Mouse (Mus musculus) thymus, postnatal 36 days (tissue): ENCODE measurements around the gene Npas1.

Source experiments
- DNase-seq, 2 experiments: peaks; one replicate each; pipeline ENCODE4 v3.0.0; 2022; ENCODE audit warnings: mixed read lengths in 2 of 2

Npas1 gene

DNA sequence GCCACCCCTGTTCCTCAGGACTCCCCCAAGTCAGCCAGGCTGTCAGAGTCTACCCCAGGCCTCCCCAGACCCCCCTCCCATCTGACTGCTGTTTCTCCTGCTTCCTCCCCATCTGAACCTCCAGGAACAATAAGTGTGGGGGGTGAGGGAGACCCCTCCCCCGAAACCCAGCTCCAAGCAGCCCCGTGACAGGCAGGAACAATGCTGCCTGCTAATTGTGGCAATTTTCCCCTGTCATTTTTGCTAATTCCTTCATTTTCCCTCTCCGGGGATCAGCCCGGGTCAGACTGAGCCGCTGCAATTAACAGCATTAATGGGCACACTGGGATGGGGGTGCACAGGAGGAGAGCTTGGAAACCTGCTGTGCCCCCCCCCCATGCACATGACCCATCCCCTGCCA is 9.4 kb downstream of the Npas1 start:
- DNase-seq: no peak

- DNase-seq: no peak
These were observed 11.0 kb downstream of the Npas1 start for GRCm38 (mm10) chr7:16466565-16466964.

DNA sequence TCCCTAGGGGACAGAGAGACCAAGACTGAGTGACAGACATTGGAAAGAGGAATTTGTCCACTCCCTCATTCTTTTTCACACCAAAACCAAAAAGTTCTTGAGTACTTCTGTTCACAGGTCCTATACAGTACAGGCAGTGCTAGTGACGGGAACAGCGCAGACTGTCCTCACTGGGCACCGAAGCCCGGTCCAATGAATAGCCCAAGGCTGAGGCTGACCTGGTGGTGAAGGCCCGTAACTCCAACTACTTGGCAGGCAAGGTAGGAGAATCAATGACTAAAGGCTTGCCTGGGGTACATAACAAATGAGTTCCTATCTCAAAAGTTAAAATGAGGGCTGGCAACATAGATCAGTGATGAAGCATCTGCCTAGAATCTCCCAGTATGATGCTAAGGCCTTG is 12.0 kb downstream of the Npas1 start:
- no peak for DNase-seq

- peak; percentile 63 to 68 for DNase-seq
These were observed 12.4 kb downstream of the Npas1 start for GRCm38 (mm10) chr7:16465160-16465559.

DNA sequence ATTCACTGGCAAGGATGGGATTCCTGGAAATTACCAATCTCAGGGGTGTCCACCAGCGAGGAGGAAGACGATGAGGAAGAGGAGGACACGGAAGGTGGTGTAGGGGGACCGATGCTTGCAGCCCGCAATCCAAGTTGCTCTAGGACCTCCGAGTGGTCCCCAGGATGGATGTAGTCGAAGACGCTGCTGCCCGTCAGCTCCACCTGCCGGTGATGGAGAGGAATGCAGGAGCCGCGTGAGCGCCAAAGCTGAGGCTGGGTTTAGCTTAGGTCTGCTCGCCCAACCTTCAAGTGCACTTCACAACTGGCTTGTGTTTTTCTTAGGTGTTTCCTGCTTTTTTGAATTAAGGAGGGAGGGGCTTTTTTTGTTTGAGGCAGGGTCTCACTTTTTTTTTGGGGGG is 14.3 kb downstream of the Npas1 start:
- peak; percentile 81 to 84 for DNase-seq

GRCm38 (mm10) chr7:16461705-16462104 is 15.8 kb downstream of the Npas1 start:
- no peak for DNase-seq

- no peak for DNase-seq
These were observed 16.4 kb downstream of the Npas1 start for GRCm38 (mm10) chr7:16461151-16461550.

DNA sequence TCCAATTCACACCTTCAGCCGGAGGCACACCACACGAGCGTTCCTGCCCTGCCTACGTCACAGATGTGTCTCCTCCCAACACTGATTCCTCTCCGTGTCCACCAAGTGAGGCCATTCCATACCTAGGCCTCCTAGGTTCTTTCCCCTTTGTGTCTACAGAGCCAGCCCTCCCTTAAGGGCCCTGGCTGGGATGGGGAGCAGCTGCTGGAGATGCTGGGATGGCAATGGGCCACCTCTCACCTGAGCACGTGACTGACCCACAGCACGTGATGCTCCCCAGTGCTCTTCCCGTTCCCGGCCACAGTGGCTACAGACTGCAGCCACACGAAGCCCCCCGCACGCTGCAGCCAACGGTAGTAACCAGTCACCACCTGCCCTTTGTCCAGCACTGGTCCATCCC is 17.0 kb downstream of the Npas1 start:
- DNase-seq: no peak

GRCm38 (mm10) chr7:16456289-16456688 is 21.2 kb downstream of the Npas1 start:
- no peak for DNase-seq

GRCm38 (mm10) chr7:16455016-16455415 is 22.5 kb downstream of the Npas1 start:
- DNase-seq: no peak

DNA sequence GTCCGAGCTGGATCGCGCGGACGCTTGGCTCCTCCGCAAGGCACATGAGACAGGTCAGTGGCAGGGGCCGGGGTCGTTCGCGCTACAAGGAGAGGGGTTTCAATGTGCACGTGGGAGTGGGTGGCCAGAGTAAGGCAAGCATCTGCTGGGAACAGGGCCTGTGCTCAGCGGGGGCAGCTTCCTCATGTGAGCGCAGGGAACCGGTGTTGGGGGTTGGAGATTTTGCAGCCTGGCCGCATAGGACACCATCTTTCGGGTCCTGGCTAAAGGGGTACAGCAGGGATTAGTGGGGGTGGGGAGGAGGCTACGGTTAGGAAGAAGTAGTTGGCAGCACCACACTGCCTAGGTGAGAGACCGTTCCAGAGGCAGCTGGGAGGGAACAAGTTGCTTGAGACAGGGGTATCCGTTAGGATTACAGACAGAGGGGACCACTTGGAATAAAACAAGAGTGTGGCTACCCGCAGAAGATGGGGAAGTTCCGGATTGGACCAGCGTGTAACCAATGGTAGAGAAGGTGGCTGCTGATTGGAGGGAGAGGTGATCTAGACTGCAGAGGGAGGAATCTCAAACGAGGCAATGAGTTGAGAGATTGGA is 24.3 kb downstream of the Npas1 start:
- DNase-seq: peak; percentile 19 to 43

DNA sequence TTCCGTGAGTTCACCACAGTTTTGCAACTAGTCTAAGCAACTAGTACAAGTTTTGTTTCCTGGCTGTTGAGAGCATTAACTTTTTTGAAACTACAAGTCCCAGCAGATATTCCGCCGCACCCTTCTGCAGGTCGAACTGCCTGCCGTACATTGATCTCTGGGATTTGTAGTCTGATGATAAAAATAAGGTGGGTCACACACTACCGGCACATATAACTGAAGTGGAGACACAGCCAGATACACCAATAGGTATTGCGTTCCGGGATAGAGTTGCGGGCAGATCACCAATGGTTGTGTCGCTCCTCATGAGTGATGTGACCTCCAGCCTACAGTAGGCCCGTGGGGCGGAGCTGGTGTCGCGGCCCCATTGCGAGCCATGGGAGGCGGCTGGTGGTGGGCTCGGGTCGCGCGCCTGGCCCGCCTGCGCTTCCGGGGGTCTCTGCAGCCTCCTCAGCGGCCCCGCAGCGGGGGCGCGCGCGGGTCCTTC is 24.9 kb downstream of the Npas1 start, which contains the start of gene Tmem160:
Gene Tmem160, plus strand, starts transcription at position 193 of the 487 bp plus-strand sequence.
- peak; percentile 86 to 93 for DNase-seq

- no peak for DNase-seq
These were observed 25.9 kb downstream of the Npas1 start for GRCm38 (mm10) chr7:16451656-16452055.

- peak in 1 of 2 experiments; percentile 40 for DNase-seq
These were observed 36.3 kb downstream of the Npas1 start for GRCm38 (mm10) chr7:16441241-16441640.

DNA sequence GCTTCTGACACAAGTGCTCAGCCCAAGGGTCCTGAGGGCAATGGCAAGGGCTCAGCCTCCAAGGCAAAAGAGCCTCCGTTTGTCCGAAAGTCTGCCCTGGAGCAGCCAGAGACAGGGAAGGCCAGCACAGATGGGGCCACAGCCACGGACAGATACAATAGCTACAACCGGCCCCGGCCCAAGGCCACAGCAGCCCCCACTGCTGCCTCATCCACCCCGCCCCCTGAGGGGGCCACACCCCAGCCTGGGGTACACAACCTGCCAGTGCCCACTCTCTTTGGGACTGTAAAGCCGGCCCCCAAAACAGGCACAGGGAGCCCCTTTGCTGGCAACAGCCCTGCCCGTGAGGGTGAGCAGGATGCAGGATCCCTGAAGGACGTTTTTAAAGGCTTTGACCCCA is 42.4 kb downstream of the Npas1 start:
- DNase-seq: peak in 1 of 2 experiments; percentile 16

DNA sequence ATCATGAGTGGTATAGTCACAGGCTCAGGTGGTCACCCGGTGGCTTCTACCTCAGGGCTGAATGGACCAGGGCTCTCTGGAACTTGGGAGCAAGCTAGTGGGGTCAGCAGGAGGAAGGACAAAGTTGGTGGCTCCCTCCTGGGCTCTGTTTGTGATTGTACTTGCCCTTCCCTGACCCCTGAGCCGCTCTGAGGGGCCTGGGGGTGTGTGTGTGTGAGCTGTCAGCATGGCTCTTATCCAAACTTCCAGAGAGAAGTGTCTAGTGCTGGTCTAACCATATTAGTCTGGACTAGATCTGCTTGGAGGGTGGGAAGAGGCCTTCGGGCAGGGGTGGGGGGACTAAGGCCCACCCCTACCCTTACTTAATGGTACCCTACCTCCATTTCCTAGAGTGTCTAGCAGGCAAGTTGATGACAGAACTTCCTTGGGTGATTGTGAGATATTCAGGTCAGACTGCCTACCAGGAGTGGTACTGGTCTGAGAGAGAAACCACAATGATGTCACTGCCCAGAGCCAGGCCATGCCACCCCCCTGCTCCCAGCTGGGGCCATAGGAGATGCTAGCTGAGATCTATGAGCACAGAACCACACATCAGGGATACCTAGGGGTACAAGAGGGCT is 44.1 kb downstream of the Npas1 start:
- DNase-seq: no peak

DNA sequence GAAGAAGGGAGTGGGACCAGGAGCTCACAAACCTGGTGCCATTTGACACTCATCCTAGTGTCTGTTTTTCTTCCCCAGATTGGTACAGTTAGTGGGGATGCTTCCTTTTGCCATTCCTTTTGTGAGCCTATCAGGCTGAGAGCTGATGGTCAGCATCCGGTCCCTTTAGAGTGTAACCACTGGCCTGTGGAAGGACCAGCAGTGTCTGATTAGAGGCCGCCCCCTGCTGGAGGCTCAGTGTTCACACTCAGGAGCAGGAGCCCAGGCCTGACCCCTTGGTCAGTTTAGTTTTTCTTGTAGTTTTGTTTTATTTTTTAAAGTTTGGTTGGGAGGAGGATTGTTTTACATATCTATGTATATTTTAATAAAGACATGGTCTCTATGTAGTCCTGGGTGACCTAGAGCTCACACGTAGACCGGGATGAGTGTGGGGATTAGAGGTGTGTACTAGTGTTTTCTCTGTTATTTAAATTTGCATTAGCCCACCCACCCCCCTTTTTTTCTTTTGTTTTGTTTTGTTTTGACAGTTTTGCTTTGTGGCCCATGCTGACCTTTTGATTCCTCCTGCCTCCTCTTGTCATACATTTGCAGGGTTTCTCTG is 51.3 kb downstream of the Npas1 start:
- peak; percentile 68 to 72 for DNase-seq

GRCm38 (mm10) chr7:16425721-16426120 is 51.8 kb downstream of the Npas1 start:
- DNase-seq: no peak

- DNase-seq: no peak
These were observed 53.8 kb downstream of the Npas1 start for GRCm38 (mm10) chr7:16423731-16424130.

GRCm38 (mm10) chr7:16422222-16422856 is 55.2 kb downstream of the Npas1 start:
- no peak for DNase-seq

- DNase-seq: no peak
These were observed 56.9 kb downstream of the Npas1 start for GRCm38 (mm10) chr7:16420493-16421118.

GRCm38 (mm10) chr7:16418713-16419112 is 58.8 kb downstream of the Npas1 start:
- no peak for DNase-seq

DNA sequence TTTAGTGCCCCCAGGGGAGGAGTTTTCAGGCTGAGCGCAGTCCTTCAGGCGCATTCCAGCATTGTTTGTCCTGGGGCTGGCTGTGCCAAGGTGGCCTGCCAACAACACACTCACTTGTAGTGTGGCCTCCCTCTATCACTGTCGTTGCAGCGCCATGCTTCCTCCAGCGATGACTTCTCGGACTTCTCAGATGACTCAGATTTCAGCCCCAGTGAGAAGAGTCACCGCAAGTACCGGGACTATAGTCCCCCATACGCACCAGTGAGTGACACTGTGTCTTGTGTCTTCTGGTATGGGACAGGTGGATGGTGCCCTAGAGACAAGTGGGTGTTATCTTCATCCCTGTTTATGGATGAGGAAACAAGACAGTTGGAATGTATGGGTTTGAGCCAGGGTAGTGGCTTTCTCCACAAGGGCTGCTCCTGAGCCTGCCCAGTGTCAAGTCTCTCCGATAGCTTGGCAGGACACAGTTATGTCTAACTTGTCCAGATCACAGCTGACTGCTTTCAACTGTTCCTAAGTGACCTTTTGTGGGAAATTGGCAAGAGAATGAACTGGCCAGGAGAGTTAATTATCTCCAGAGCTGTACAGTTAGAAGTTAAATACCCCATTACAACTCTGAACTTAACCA is 60.3 kb downstream of the Npas1 start:
- no peak for DNase-seq
